Mouse (Mus musculus): ENCODE measurements around the gene Cdca4.

GRCm38 (mm10) chr12:112877607-112878020 is 48.4 kb upstream of the Cdca4 start:
- TF ChIP-seq POLR2A (IDR thresholded peaks at IDR 0.05; ENCODE audit: low read depth, low read length): no peak
- TF ChIP-seq CTCF (conservative IDR thresholded peaks at IDR 0.05; ENCODE audit: insufficient read depth, insufficient read length, low read depth, low read length): no peak
